Mouse (Mus musculus): ENCODE data around the gene Eif3g. TPM values are rescaled to one million over a fixed set of nuclear protein-coding genes. Genes with fewer than 3 reads are reported as not detected.

Eif3g gene
- polyA plus RNA-seq, 1 experiment: 71.5 TPM

DNA sequence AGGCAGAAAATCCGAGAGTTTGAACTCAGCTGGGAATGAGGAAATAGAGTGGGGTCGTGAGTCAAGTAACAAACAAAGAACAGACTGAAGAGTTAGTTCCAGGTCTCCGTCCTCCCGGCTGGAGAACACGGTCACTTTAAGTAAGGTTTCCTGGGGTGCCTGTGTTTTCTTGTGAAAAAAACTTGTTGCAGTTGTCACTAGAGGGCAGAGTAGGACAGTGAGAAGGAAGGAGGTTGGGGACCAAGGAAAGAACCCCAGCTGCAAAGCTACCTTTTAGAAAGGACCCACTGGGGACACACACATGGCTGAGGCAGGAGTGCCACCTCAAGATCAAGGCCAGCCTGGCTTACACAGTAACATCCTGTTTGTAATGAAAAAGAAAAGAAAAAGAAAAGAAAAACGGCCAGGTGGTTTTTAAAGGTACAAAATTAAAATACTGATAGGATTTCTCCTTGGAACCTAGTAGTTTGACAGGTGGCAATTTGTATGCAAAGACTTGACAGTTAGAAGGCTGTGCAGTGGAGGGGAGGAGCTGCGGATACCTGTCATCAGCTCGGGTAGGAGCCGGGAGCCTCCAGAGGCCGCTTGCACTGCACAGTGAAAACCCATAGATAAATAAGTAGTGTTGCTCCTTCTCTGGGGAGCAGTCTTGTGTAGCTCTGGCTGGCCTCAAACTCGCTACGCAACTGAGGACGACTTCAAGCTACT is 3.2 kb upstream of the Eif3g start:
- Histone ChIP-seq H3K27ac (ENCODE audit: insufficient read depth, low read depth, low read length) (no peak overlapping the region), H3K4me3 (ENCODE audit: insufficient read depth, low read length) (no peak overlapping the region), H3K4me1 (ENCODE audit: control insufficient read depth, insufficient read depth, low read length) (peaks cover 6% of the 10 kb centered on the region)
- no peak for TF ChIP-seq POLR2A (IDR thresholded peaks at IDR 0.05; ENCODE audit: borderline replicate concordance, low read depth, low read length)
- peak; percentile 45 for TF ChIP-seq CTCF (IDR thresholded peaks at IDR 0.05; ENCODE audit: low read depth, low read length)

DNA sequence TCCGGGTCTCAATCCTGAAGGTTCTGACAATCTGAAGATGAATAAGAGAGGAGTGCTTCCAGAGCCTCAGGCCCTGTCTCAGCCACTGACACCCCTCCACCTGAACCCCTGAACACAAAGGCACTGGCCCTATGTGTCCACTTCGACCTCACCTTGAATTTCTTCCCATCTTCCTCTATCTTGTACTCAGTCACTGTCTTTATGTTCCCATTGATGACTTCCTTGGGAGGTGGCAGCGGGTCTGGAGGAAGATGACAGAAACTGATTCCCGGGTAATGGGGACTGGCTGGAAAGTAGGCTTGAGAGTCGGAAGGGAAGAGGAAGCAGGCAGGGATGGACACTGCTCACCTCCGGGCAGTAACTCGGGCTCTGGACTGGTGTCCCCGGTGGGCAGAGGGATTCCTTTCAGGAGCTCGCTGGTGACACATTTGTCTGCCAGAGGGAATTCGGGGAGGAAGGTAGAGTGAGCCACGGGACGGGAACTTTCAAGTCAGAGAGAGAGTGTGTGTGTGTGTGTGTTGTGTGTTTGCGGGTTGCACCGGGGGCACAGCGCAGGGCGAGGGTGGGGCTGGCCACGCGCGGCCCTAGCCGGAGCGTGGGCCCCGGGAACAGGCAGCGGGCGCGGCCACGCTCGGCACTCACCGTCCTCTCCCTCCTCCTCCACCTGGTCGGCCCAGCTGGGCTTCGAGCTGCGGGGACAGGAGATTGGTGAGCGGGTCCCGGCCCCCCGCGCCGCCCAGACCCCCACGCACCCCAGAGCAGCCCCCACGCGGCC is 500 bp downstream of the Eif3g start:
- Histone ChIP-seq H3K27ac (ENCODE audit: insufficient read depth, low read depth, low read length) (no peak overlapping the region), H3K4me1 (ENCODE audit: control insufficient read depth, insufficient read depth, low read length) (peaks cover 6% of the 10 kb centered on the region), H3K4me3 (ENCODE audit: insufficient read depth, low read length) (peak overlapping the region; percentile 68)
- TF ChIP-seq POLR2A (IDR thresholded peaks at IDR 0.05; ENCODE audit: borderline replicate concordance, low read depth, low read length): no peak
- no peak for TF ChIP-seq CTCF (IDR thresholded peaks at IDR 0.05; ENCODE audit: low read depth, low read length)

DNA sequence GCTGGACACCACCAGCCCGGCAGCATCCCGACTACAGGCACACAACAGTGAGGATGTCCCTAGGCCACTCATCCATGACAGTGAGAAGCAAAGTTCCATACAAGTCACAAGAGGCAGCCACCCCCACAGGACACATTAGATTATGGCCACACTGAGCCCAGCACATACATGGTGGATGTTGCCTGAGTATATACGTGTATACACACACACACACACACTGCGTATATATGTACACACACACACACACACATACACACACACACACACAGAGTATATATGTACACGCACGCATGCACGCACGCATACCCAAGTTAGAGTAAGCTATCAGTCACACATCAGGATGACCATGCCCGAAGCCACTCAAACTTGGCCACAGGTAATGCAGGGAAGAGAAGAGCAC is 3.0 kb downstream of the Eif3g start:
- no peak overlapping the region for H3K27ac ChIP-seq (ENCODE audit: insufficient read depth, low read depth, low read length)

DNA sequence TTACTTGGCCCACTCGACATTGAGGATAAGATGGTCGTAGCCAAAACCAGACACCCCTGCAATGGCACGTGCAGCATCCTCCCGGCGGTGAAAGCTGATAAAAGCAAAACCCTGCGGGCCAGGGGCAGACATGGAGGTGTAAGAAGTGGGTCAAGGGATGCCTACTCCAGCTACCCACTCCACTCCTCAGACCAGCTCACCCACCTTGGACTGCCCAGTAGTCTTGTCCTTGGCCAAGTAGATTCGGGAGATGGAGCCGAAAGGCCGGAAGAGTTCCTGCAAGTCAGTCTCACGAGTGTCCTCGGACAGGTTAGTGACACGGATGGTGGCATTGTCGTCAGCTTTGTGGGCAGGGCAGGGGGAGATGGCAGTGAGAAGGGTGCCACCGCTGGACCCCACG is 3.8 kb downstream of the Eif3g start:
- H3K4me1 ChIP-seq (ENCODE audit: control insufficient read depth, insufficient read depth, low read length): peaks cover 11% of the 10 kb centered on the region
- no peak overlapping the region for H3K4me3 ChIP-seq (ENCODE audit: insufficient read depth, low read length)
- H3K27ac ChIP-seq (ENCODE audit: insufficient read depth, low read depth, low read length): no peak overlapping the region
- TF ChIP-seq POLR2A (IDR thresholded peaks at IDR 0.05; ENCODE audit: borderline replicate concordance, low read depth, low read length): no peak
- TF ChIP-seq CTCF (IDR thresholded peaks at IDR 0.05; ENCODE audit: low read depth, low read length): no peak

More for the DNA sequence above, 3.0 kb downstream of the Eif3g start:
- TF ChIP-seq CTCF (IDR thresholded peaks at IDR 0.05; ENCODE audit: low read depth, low read length) (no peak), POLR2A (IDR thresholded peaks at IDR 0.05; ENCODE audit: borderline replicate concordance, low read depth, low read length) (no peak)
- Histone ChIP-seq H3K4me3 (ENCODE audit: insufficient read depth, low read length) (no peak overlapping the region), H3K4me1 (ENCODE audit: control insufficient read depth, insufficient read depth, low read length) (peaks cover 6% of the 10 kb centered on the region)

DNA sequence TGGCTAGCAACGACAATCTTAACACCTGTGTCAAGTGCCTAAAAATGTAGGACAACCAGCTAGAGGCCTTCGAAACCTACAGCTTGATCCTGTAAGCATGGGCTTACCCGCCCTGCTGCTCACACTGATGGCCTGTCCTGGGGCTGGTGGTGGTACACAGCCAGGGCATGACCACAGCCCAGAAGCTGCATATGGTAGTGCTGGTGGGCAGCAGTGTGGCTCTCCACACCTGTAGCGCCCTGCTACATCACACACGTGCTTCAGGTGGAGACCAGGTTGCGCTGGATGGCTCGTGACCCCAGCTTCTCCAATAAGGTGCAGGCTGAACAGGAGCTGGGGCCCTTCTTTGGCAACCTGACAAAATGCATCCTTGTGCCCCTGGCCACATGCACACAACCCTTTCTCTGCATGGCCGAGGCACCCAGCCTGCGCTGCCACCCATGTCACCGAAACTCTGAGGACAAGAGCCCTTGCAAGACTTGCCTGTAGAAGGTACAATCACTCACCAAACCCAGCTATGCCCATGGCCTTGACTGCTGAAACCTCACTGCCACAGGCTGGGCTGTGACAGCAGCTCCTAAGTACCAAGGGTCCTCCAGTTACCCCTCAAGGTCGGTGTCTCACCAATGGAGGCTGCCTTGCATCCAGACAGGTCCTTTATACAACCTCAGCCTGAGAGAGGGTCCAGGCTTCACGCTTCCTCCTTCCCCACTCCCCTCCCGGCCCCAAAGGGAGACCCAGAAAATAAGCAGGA is 4.7 kb downstream of the Eif3g start:
- Histone ChIP-seq H3K27ac (ENCODE audit: insufficient read depth, low read depth, low read length) (no peak overlapping the region), H3K4me1 (ENCODE audit: control insufficient read depth, insufficient read depth, low read length) (peaks cover 12% of the 10 kb centered on the region), H3K4me3 (ENCODE audit: insufficient read depth, low read length) (no peak overlapping the region)
- TF ChIP-seq POLR2A (IDR thresholded peaks at IDR 0.05; ENCODE audit: borderline replicate concordance, low read depth, low read length) (no peak), CTCF (IDR thresholded peaks at IDR 0.05; ENCODE audit: low read depth, low read length) (no peak)

DNA sequence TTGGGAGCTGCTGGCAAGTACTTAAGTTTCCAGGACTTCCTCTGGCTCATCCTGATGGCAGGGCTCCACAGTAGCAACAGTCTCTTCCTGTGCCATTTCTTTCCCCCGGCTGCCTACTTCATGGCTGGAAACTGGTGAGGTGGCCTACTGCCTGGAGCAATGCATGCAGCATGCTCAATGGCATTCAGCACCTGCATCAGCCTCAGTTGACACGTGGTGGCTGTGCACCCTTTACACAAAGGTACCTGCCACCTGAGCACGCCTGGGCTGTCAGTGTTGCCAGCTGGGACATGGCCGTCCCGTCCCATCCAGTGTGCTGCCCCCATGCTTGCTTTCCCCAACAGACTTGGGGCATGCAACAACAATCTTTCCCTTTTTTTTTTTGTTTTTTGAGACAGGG is 5.4 kb downstream of the Eif3g start:
- Histone ChIP-seq H3K27ac (ENCODE audit: insufficient read depth, low read depth, low read length) (no peak overlapping the region), H3K4me3 (ENCODE audit: insufficient read depth, low read length) (no peak overlapping the region), H3K4me1 (ENCODE audit: control insufficient read depth, insufficient read depth, low read length) (peaks cover 12% of the 10 kb centered on the region)
- no peak for TF ChIP-seq CTCF (IDR thresholded peaks at IDR 0.05; ENCODE audit: low read depth, low read length)
- no peak for TF ChIP-seq POLR2A (IDR thresholded peaks at IDR 0.05; ENCODE audit: borderline replicate concordance, low read depth, low read length)

DNA sequence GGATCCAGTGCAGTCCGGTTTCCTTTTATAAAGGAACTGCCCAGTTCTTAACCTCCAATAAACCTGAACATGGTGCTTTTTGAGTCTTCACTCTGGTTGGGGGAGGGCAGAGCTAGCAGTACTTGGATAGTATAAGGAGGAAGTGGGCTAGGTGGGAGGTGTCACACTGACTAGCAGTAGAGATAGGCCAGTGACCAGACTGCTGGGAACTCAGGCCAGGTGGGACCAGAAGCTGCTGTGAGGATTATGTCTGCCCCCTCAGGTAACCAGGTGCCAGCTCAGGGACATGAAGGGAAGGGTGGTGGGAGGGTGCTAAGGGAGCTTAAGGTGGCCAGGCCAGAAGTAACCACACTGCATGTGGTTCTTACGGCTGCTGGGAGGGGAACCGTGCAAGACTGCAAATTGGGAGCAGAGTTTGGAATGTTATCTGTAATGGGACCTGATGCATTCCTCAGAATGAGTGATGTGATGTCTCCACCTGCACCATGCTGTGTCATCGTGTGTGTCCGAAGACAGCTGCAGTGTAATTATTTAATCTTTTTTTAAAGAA is 6.2 kb downstream of the Eif3g start:
- Histone ChIP-seq H3K4me1 (ENCODE audit: control insufficient read depth, insufficient read depth, low read length) (peaks cover 13% of the 10 kb centered on the region), H3K27ac (ENCODE audit: insufficient read depth, low read depth, low read length) (no peak overlapping the region), H3K4me3 (ENCODE audit: insufficient read depth, low read length) (no peak overlapping the region)
- TF ChIP-seq CTCF (IDR thresholded peaks at IDR 0.05; ENCODE audit: low read depth, low read length) (no peak), POLR2A (IDR thresholded peaks at IDR 0.05; ENCODE audit: borderline replicate concordance, low read depth, low read length) (no peak)

DNA sequence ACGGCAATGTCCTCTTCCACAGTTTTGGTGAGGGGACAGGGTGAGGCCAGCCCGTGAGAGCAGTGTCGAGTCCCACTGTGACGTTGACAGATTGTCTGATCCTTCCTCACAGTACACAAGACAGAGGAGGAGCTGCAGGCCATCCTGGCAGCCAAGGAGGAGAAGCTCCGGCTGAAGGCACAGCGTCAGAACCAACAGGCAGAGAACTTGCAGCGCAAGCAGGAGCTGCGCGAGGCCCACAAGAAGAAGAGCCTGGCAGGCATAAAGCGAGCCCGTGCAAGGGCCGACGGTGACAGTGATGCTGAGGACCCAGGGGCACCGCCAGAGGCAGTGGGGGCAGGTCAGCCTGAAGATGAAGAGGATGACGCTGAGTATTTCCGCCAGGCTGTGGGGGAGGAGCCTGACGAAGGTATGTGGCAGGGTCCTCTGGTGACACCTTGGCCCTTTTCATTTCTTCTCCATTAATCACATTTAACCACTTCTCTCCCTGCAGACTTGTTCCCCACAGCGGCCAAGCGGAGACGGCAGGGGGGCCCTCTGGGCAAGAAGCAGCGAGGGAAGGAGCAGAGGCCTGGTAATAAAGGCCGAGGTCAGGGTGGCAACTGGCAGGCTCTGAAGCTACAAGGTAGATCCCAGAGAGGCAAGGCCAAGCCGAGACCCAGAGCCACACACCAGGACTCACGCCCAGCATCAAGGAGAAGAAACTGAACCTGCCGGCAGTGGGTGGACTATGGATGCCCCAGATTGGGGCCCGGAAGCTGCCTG is 6.9 kb downstream of the Eif3g start:
- no peak overlapping the region for H3K27ac ChIP-seq (ENCODE audit: insufficient read depth, low read depth, low read length)
- TF ChIP-seq CTCF (IDR thresholded peaks at IDR 0.05; ENCODE audit: low read depth, low read length) (no peak), POLR2A (IDR thresholded peaks at IDR 0.05; ENCODE audit: borderline replicate concordance, low read depth, low read length) (no peak)
- H3K4me3 ChIP-seq (ENCODE audit: insufficient read depth, low read length): no peak overlapping the region
- H3K4me1 ChIP-seq (ENCODE audit: control insufficient read depth, insufficient read depth, low read length): peaks cover 13% of the 10 kb centered on the region

DNA sequence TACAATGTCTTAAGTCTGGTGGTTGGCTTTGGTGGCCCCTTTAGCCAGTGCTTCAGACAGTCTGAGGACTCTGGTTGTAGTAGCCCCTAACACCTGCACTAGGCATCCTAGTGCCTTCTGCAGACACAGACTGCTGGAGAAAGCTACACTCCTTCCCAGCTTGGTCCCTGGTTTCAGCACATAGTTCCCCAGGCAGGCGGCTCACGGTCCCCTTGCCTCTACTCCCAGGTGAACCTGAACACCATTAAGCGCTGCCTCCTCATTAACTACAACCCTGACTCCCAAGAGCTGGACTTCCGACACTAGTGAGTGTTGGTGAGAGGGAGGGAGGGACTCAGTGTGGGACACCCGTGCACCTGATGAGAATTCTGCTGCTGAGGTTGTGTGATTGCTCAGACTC is 8.0 kb downstream of the Eif3g start:
- H3K4me3 ChIP-seq (ENCODE audit: insufficient read depth, low read length): no peak overlapping the region
- TF ChIP-seq POLR2A (IDR thresholded peaks at IDR 0.05; ENCODE audit: borderline replicate concordance, low read depth, low read length) (no peak), CTCF (IDR thresholded peaks at IDR 0.05; ENCODE audit: low read depth, low read length) (no peak)
- H3K4me1 ChIP-seq (ENCODE audit: control insufficient read depth, insufficient read depth, low read length): peaks cover 20% of the 10 kb centered on the region
- no peak overlapping the region for H3K27ac ChIP-seq (ENCODE audit: insufficient read depth, low read depth, low read length)
